Mouse (Mus musculus): ENCODE results near the gene Rasgef1a.
A peak's percentile ranks its signal among the peaks of the same experiment; 100 is the strongest.

Gene Rasgef1a

GRCm38 (mm10) chr6:118027036-118027435, 15.8 kb downstream of the Rasgef1a start:
- peak; percentile 57 for DNase-seq (ENCODE audit: low read depth, low spot score)

GRCm38 (mm10) chr6:118031467-118031866, 20.2 kb downstream of the Rasgef1a start:
- DNase-seq (ENCODE audit: low read depth, low spot score), result peak; percentile 58

GRCm38 (mm10) chr6:118035639-118036038, 24.4 kb downstream of the Rasgef1a start:
- no peak for DNase-seq (ENCODE audit: low read depth, low spot score)

GRCm38 (mm10) chr6:118036118-118036805, 25.0 kb downstream of the Rasgef1a start:
- no peak for DNase-seq (ENCODE audit: low read depth, low spot score)

GRCm38 (mm10) chr6:118036866-118037265, 25.6 kb downstream of the Rasgef1a start:
- DNase-seq (ENCODE audit: low read depth, low spot score), result no peak

- DNase-seq (ENCODE audit: low read depth, low spot score), result no peak
These were observed 33.9 kb downstream of the Rasgef1a start for GRCm38 (mm10) chr6:118045180-118045579.

- no peak for DNase-seq (ENCODE audit: low read depth, low spot score)
These were observed 34.7 kb downstream of the Rasgef1a start for GRCm38 (mm10) chr6:118045892-118046291.

- no peak for DNase-seq (ENCODE audit: low read depth, low spot score)
These were observed 35.3 kb downstream of the Rasgef1a start for GRCm38 (mm10) chr6:118046511-118046910.

- no peak for DNase-seq (ENCODE audit: low read depth, low spot score)
These were observed 35.7 kb downstream of the Rasgef1a start for GRCm38 (mm10) chr6:118046924-118047323.

- peak; percentile 75 for DNase-seq (ENCODE audit: low read depth, low spot score)
These were observed 36.7 kb downstream of the Rasgef1a start for GRCm38 (mm10) chr6:118047811-118048505.

GRCm38 (mm10) chr6:118049776-118050175, 38.5 kb downstream of the Rasgef1a start:
- DNase-seq (ENCODE audit: low read depth, low spot score), result no peak

GRCm38 (mm10) chr6:118051474-118051873, 40.2 kb downstream of the Rasgef1a start:
- DNase-seq (ENCODE audit: low read depth, low spot score), result no peak

- no peak for DNase-seq (ENCODE audit: low read depth, low spot score)
These were observed 44.0 kb downstream of the Rasgef1a start for GRCm38 (mm10) chr6:118055209-118055608.

GRCm38 (mm10) chr6:118061266-118061665, 50.0 kb downstream of the Rasgef1a start:
- no peak for DNase-seq (ENCODE audit: low read depth, low spot score)

- no peak for DNase-seq (ENCODE audit: low read depth, low spot score)
These were observed 52.0 kb downstream of the Rasgef1a start for GRCm38 (mm10) chr6:118063266-118063665.

- peak; percentile 49 for DNase-seq (ENCODE audit: low read depth, low spot score)
These were observed 53.8 kb downstream of the Rasgef1a start for GRCm38 (mm10) chr6:118064968-118065530.

- no peak for DNase-seq (ENCODE audit: low read depth, low spot score)
These were observed 54.6 kb downstream of the Rasgef1a start for GRCm38 (mm10) chr6:118065837-118066198.

- DNase-seq (ENCODE audit: low read depth, low spot score), result no peak
These were observed 55.2 kb downstream of the Rasgef1a start for GRCm38 (mm10) chr6:118066199-118067081.

GRCm38 (mm10) chr6:118067720-118068119, 56.5 kb downstream of the Rasgef1a start:
- DNase-seq (ENCODE audit: low read depth, low spot score), result no peak

GRCm38 (mm10) chr6:118070321-118071012, 59.2 kb downstream of the Rasgef1a start:
- DNase-seq (ENCODE audit: low read depth, low spot score), result peak; percentile 60

- no peak for DNase-seq (ENCODE audit: low read depth, low spot score)
These were observed 59.7 kb downstream of the Rasgef1a start for GRCm38 (mm10) chr6:118071013-118071350.
